Mouse (Mus musculus) forebrain, embryonic 10.5 days (tissue): Measurements from ENCODE around the gene Ptprd. TPM values are rescaled to one million over a fixed set of nuclear protein-coding genes. Genes with fewer than 3 reads are reported as not detected.
A peak's percentile ranks its signal among the peaks of the same experiment; 100 is the strongest.

ENCODE experiments used
- DNase-seq: peaks from one replicate; pipeline ENCODE4 v3.0.0-alpha.2; 2017; ENCODE audit warnings: low spot score; ENCODE audit errors: extremely low spot score
- H3K27ac ChIP-seq: fragments of 300-500 bp; sonication (generic); 2 replicates; pipeline ENCODE4 v1.5.1; 2016; ENCODE audit warnings: mild to moderate bottlenecking
- H3K27me3 ChIP-seq: fragments of 300-500 bp; sonication (generic); 2 replicates; pipeline ENCODE4 v1.6.1; 2016; ENCODE audit warnings: mild to moderate bottlenecking; ENCODE audit not compliant: poor library complexity, severe bottlenecking
- H3K36me3 ChIP-seq: fragments of 300-500 bp; sonication (generic); replicated peaks from 2 replicates; pipeline ENCODE4 v1.6.1; 2016; ENCODE audit warnings: mild to moderate bottlenecking, moderate library complexity
- H3K4me1 ChIP-seq: fragments of 300-500 bp; sonication (generic); 2 replicates; pipeline ENCODE4 v1.6.1; 2016
- H3K4me3 ChIP-seq: fragments of 300-500 bp; sonication (generic); 2 replicates; pipeline ENCODE4 v1.5.1; 2016; ENCODE audit warnings: mild to moderate bottlenecking, moderate library complexity
- H3K9me3 ChIP-seq: fragments of 300-500 bp; sonication (generic); 2 replicates; pipeline ENCODE4 v1.6.1; 2016; ENCODE audit warnings: mild to moderate bottlenecking, moderate library complexity
- WGBS: fragments of 180-500 bp; shearing (Covaris S2); methylation state at CpG from one replicate; pipeline ENCODE4 v1.1.7; 2016; 5-methylcytosine and 5-hydroxymethylcytosine counted together
- polyA plus RNA-seq: library from polyadenylated mRNA; unstranded; fragments of >200 nt; fragmentation: Nextera tagmentation; extraction: Ambion mirVana; gene quantifications from 2 replicates; pipeline ENCODE4 v1.2.1, GENCODE M21; 2016

Ptprd gene
- polyA plus RNA-seq, 1 experiment from 2014 or later = 12.2 TPM

DNA sequence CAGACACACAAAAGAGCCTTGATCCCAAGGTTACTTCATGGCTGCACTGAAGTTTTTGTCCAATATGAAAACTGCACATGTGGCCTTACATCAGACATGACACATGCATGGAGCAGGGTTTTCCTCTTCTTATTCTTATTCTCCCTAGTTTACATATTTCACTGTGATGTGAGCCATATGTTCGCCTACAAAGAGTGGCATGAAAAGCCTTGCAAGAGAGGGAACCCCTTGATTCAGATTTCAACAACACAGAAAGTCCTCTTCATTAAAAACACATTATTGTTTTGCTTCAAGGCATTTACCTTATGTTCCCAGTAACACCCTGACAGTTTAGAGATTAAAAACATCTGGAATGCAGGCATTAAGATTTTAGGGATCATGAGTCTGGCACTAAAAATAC is 1859.3 kb downstream of the Ptprd start:
- Histone ChIP-seq H3K4me3 (no peak overlapping the region), H3K27ac (no peak overlapping the region), H3K4me1 (peaks cover 25% of the 10 kb centered on the region), H3K36me3 (0 out of 2 replicates have a peak, but pooled peaks cover 4% of the 10 kb centered on the region), H3K27me3 (no peaks in the 10 kb centered on the region), H3K9me3 (peaks cover 5% of the 10 kb centered on the region; the same call in 1 of the 2 replicates)
- 83% methylated on average over 1 of the region's 1 CpGs for WGBS
- DNase-seq = no peak

DNA sequence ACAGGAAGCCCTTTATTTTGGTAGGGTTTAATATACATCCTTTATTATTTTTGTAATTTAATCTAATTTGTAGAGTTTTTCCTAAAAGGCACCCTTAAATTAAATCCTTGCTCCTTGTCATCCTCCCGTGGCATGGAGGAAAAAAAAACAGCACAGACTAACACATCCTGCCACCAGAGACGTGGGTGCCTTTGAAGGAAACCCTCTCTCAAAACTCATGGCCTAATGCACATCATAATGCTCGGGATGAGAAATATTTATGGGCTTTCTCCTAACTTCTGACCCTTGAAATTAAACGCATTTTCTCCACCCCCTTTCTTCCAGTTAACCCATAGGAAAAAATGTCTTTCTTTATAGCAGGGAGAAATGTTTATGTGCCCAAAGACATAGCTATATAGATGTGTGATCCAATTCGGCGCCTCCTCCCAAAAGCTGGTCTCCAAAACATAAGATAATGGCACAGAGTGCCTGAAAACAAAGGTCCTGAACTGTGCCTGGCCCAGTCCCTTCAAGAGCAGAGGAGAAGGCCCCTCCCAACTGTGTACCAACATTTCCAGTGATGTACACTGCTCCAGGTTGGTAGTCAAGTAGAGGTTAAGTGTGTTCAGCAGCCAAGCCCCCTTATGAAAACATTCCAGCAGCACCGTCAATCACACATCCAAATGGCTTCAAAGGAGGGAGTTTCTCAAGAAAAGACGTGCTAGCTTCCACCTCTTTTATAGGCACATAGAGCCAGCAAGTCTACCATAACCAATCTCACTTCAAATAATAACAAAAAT is 1860.4 kb downstream of the Ptprd start:
- Histone ChIP-seq H3K4me1 (peaks cover 25% of the 10 kb centered on the region), H3K27ac (no peak overlapping the region), H3K9me3 (peaks cover 5% of the 10 kb centered on the region; the same call in 1 of the 2 replicates), H3K27me3 (no peaks in the 10 kb centered on the region), H3K36me3 (0 out of 2 replicates have a peak, but pooled peaks cover 4% of the 10 kb centered on the region), H3K4me3 (no peak overlapping the region)
- 68% methylated on average over 8 of the region's 8 CpGs for WGBS
- DNase-seq = no peak

DNA sequence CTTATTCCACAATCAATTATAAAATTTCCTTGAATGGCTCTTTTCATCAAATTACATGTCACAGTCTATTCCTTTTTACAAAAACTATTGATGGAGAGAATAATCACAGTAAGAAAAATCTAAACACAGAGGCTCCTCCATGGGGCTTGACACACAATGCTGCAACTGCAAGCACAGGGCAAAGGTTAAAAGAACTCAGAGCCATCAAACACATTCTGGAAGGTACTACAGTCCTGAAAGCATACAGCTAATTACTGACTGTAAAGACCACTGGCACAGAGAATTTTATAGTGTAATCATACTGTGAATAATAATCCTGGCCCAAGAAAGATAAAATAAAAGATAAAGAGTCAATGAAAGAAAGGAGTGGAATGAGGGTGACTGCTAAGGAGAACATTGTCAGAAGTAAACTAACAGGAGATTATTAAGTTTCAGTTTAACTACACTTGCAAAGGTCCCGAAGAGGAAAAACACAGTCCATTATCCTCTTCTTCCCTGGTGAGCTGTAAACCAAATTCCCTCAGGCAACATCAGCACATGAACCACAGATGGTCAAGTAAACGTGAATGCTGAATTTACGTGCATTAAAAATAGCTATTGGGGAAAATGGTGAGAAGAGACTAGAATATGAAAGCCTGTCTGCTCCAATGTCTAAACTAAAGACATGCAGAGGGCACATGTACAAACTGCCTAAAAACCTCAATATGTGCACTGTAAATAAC is 1861.4 kb downstream of the Ptprd start:
- WGBS = 57% methylated on average over 3 of the region's 3 CpGs
- Histone ChIP-seq H3K27ac (no peak overlapping the region), H3K9me3 (peaks cover 5% of the 10 kb centered on the region; the same call in 1 of the 2 replicates), H3K27me3 (no peaks in the 10 kb centered on the region), H3K4me3 (no peak overlapping the region), H3K4me1 (peaks cover 25% of the 10 kb centered on the region), H3K36me3 (0 out of 2 replicates have a peak, but pooled peaks cover 4% of the 10 kb centered on the region)
- DNase-seq = no peak

DNA sequence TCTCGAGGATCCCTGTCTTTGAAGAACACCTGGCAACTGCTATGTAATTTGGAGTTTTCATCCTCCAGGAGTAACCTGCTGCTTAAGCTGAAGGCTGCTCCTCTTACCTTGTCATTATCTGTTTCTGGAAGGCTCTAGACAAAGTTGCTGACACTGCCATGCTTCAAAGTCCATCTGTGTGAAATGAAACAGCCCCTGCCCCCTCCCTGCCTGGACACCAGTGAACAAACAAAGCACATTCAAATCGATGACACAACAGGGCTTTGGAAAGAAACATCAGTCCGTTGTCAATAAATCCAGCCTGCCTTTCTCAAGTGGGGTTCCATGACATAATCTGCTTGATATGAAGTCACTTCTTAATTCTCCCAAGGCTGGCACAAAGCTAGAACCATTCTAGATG is 1867.7 kb downstream of the Ptprd start:
- Histone ChIP-seq H3K27ac (no peak overlapping the region), H3K9me3 (peaks cover under 1% of the 10 kb centered on the region; the same call in 1 of the 2 replicates), H3K36me3 (0 out of 2 replicates have a peak, but pooled peaks cover 1% of the 10 kb centered on the region), H3K4me1 (no peaks in the 10 kb centered on the region), H3K4me3 (no peak overlapping the region), H3K27me3 (no peaks in the 10 kb centered on the region)
- 76% methylated on average over 3 of the region's 3 CpGs for WGBS
- DNase-seq = no peak

DNA sequence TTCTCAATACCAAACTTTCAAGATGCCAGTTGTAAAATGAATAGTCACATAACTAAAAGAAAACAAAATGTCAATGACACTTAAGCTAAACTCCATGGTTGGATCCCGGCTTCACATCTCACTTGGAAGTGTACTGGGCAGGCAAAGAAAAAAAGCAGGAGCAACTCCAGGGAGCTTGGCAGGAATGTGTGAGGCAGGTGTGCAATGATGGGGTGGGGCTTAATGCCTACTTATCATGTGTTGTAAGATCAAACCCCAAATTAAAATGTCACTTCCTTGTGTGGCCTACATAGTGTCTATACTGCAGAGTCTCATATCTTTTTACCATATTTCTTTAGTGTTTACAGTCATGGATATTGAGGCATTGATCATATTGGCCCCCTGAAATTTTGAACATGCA is 1873.8 kb downstream of the Ptprd start:
- 76% methylated on average over 1 of the region's 1 CpGs for WGBS
- H3K4me1 ChIP-seq = peaks cover 8% of the 10 kb centered on the region

DNA sequence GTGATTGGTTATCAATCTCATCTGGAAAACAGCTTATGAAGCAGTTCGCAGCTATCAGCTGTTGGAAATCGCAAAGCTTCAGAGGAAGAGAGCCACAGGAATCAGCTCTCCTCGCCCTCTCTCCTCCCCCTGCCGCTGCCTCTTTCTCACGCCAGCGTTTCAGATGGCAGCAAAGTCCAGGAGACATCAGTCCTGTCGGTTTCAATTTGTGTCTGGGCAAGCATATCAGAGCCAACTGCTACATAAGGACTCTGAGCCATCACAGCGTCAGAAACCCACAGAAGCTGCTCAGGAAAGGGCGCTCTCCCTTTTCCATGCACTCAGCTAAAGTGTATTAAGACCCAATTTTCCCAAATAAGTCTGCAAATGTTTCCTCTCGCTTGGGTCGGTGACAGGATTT is 1884.4 kb downstream of the Ptprd start:
- H3K4me3 ChIP-seq = no peak overlapping the region
- no peak for DNase-seq
- H3K27me3 ChIP-seq = no peaks in the 10 kb centered on the region
- no peaks in the 10 kb centered on the region for H3K9me3 ChIP-seq
- 41% methylated on average over 11 of the region's 11 CpGs for WGBS
- no peaks in the 10 kb centered on the region for H3K36me3 ChIP-seq
- H3K4me1 ChIP-seq = peaks cover 10% of the 10 kb centered on the region
- peak overlapping the region; percentile 62; the same call in 1 of the 2 replicates for H3K27ac ChIP-seq

More for the DNA sequence above, 1873.8 kb downstream of the Ptprd start:
- Histone ChIP-seq H3K4me3 (no peak overlapping the region), H3K27me3 (no peaks in the 10 kb centered on the region), H3K27ac (no peak overlapping the region), H3K9me3 (no peaks in the 10 kb centered on the region), H3K36me3 (no peaks in the 10 kb centered on the region)
- no peak for DNase-seq

DNA sequence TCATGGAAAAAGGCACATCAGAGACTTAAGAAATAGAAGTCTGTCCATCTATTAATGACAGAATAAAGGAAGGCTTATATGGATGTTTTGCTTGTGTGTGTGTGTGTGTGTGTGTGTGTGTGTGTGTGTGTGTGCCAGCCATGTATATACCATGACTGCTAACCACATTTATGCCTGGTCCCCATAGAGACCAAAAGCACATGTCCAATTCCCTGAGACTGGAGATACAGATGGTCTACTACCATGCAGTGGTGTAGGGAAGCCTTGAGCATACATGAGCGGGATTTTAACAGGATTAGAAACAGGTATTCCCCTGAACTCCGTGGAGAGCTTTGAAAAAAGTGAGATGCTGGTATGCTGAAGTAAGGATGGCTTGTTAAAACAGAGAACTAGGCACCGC is 1886.1 kb downstream of the Ptprd start:
- no peaks in the 10 kb centered on the region for H3K9me3 ChIP-seq
- no peak overlapping the region for H3K4me3 ChIP-seq
- peaks cover 10% of the 10 kb centered on the region for H3K4me1 ChIP-seq
- WGBS = 88% methylated on average over 3 of the region's 3 CpGs
- H3K36me3 ChIP-seq = no peaks in the 10 kb centered on the region
- H3K27ac ChIP-seq = no peak overlapping the region
- no peak for DNase-seq
- no peaks in the 10 kb centered on the region for H3K27me3 ChIP-seq

DNA sequence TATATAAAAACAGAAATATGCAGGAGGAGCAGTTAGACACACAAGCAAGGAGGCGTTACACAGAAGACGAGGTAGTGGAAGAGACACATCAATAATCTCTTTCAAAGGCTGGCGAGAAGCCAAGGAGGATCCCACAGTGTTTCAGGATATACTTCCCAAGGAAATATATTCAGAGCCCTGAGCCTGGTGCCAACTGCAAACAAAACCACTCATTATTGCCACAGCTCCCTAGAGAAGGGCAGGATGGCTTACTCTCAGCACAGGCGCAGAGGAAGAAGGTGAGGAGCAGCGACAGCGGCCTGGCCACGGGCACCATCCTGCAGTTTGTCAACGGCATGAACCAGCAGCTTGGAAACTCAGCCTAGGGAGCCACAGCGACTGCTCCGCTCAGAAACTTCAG is 1886.8 kb downstream of the Ptprd start:
- H3K27ac ChIP-seq = no peak overlapping the region
- no peak overlapping the region for H3K4me3 ChIP-seq
- 84% methylated on average over 10 of the region's 10 CpGs for WGBS
- H3K27me3 ChIP-seq = no peaks in the 10 kb centered on the region
- no peaks in the 10 kb centered on the region for H3K9me3 ChIP-seq
- H3K36me3 ChIP-seq = no peaks in the 10 kb centered on the region
- peaks cover 10% of the 10 kb centered on the region for H3K4me1 ChIP-seq
- DNase-seq = no peak

DNA sequence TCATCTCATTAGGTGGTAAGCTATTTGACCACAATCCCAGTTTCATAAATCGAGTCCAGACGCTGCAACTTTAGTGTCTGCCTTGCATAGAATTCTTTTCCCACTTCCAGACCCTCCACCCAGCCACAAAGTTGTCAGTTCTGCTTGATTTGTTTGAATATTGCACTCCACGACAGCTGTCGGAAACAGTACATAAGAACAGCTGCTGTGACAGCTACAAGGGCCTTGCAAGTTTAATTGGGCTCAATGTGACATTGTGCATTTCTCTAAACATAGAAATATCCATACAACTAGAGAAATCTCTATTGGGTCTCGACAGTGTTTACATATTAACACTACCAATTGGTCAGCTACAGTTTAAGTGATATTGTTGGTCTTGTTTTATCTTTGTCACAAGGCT is 1887.3 kb downstream of the Ptprd start:
- Histone ChIP-seq H3K4me1 (peaks cover 10% of the 10 kb centered on the region), H3K27me3 (no peaks in the 10 kb centered on the region), H3K4me3 (no peak overlapping the region), H3K27ac (no peak overlapping the region), H3K36me3 (no peaks in the 10 kb centered on the region), H3K9me3 (no peaks in the 10 kb centered on the region)
- DNase-seq = no peak
- 94% methylated on average over 5 of the region's 5 CpGs for WGBS

DNA sequence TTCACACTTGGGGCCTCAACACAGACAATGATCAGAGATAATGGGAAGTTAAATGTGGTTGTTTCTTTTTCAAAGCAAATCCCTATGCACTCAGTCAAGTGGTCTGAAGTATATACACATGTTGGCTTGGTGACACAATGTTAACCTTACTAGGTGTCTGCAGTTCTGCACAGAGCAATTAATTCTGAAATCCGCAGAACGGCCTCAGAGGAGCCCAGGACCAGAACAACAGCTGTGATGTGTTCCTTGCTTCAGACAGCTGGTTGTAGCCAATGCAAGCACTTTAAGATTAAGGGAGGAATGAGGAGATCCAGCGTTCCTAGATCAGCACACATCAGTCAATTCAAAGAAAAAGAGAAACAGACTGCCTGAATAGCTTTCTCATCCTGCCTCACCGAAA is 1891.9 kb downstream of the Ptprd start:
- Histone ChIP-seq H3K4me3 (no peak overlapping the region), H3K36me3 (no peaks in the 10 kb centered on the region), H3K4me1 (no peaks in the 10 kb centered on the region), H3K27me3 (no peaks in the 10 kb centered on the region), H3K9me3 (no peaks in the 10 kb centered on the region), H3K27ac (no peak overlapping the region)
- WGBS = 87% methylated on average over 4 of the region's 4 CpGs
- DNase-seq = no peak

DNA sequence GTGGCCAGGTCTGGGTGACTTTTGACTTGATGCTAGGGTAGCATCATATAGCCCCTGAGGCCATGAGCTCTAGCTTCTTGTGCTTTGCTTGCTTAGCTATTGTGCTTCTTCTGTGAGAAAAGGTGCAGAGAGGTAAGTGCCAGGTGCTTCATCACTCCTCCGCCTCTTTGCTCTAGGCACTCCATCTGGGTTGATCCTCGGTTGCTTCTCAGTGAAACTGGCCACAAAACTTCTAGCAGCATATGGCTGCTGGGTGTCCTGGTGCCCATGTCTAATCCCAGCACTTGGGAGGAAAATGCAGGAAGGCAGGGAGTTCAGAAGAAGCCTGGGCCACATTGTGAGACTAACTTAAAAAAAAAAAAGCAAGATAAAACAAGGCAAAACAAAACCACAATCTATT is 1895.8 kb downstream of the Ptprd start:
- H3K9me3 ChIP-seq = no peaks in the 10 kb centered on the region
- H3K27ac ChIP-seq = no peak overlapping the region
- no peaks in the 10 kb centered on the region for H3K36me3 ChIP-seq
- H3K27me3 ChIP-seq = no peaks in the 10 kb centered on the region
- 88% methylated on average over 2 of the region's 2 CpGs for WGBS
- H3K4me3 ChIP-seq = no peak overlapping the region
- DNase-seq = no peak
- H3K4me1 ChIP-seq = peaks cover 9% of the 10 kb centered on the region

DNA sequence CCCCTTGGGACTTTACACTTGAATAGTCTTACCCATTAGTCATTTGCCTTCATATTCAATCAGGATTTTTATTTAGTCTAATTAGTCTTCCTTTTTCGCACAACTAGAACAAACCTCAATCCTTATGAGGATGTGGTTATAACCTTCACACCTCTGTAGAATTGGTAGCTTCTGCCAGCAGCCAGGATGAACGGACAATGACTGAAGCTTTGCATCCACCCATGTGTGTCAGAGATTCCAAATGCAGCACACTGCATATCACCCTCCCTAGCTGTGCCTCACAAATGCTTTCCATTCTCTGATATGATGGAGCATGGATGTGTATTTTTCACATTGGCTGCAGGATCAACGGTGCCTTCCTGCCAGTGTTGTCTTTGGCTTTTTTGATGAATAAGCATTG is 1898.0 kb downstream of the Ptprd start:
- no peaks in the 10 kb centered on the region for H3K27me3 ChIP-seq
- no peak overlapping the region for H3K27ac ChIP-seq
- 90% methylated on average over 3 of the region's 3 CpGs for WGBS
- no peaks in the 10 kb centered on the region for H3K36me3 ChIP-seq
- no peak for DNase-seq
- H3K4me3 ChIP-seq = no peak overlapping the region
- peaks cover 9% of the 10 kb centered on the region for H3K4me1 ChIP-seq
- no peaks in the 10 kb centered on the region for H3K9me3 ChIP-seq

DNA sequence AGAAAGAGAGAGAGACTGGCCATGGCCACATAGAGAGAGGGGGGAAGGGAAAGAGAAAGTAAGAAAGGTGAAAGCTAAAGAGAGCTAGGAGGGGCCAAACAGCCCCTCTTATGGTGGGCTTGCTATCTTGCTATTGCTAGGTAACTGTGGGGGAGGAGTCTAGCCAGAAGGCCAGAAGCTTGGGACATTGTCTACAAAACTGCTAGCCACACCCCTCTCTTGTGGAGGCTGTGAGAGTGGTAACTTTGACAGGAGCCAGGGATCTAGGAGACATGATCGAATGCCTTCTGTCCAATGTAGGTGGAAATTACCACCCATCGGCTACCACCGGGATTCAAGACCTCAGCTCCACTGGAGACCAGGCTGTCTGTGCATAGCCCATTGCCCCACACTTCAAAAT is 1899.2 kb downstream of the Ptprd start:
- Histone ChIP-seq H3K4me1 (peaks cover 9% of the 10 kb centered on the region), H3K4me3 (no peak overlapping the region), H3K9me3 (no peaks in the 10 kb centered on the region), H3K36me3 (no peaks in the 10 kb centered on the region), H3K27ac (no peak overlapping the region), H3K27me3 (no peaks in the 10 kb centered on the region)
- no peak for DNase-seq
- 90% methylated on average over 3 of the region's 3 CpGs for WGBS
